Mouse (Mus musculus) megakaryocyte-erythroid progenitor cell, adult 5 weeks (primary cell): ENCODE data around the gene Scgb2a2. TPM values are rescaled to one million over a fixed set of nuclear protein-coding genes. Genes with fewer than 3 reads are reported as not detected.

Source experiments
- polyA plus RNA-seq: library from polyadenylated mRNA; stranded (reverse); fragments of >175 nt; gene quantifications from 2 replicates; pipeline ENCODE4 v1.2.3, GENCODE M21; 2012

Gene Scgb2a2
- not detected in 2 replicates for polyA plus RNA-seq

GRCm38 (mm10) chr19:9847262-9847661, at the start of gene Scgb2a2:
Gene Scgb2a2, plus strand, starts transcription at chr19:9847562.

GRCm38 (mm10) chr19:9899072-9899779, 51.9 kb downstream of the Scgb2a2 start, which contains the start of gene Incenp:
Gene Incenp, minus strand, starts transcription at chr19:9899551.

Other genes with a start within 250 kb of the Scgb2a2 start
- gene Incenp, start 52.0 kb downstream of the Scgb2a2 start, polyA plus RNA-seq, result 123 and 216 TPM in 2 replicates
- gene Fth1, start 133.0 kb downstream of the Scgb2a2 start, polyA plus RNA-seq, result 9,097 and 9,677 TPM in 2 replicates
- gene Best1, start 154.1 kb downstream of the Scgb2a2 start, polyA plus RNA-seq, result 0.15 TPM in 1 of 2 replicates, not detected in the other
- 5.8 and 6.9 TPM in 2 replicates for gene Rab3il1, start 154.1 kb downstream of the Scgb2a2 start, polyA plus RNA-seq
- gene Fads3, start 194.0 kb downstream of the Scgb2a2 start, polyA plus RNA-seq, result 8.5 and 14.8 TPM in 2 replicates